Mouse (Mus musculus) lung, adult 2 months (tissue): ENCODE data around the gene Adamts17.

Experiments used
- CTCF ChIP-seq: fragments of 200-500 bp; IDR thresholded peaks from 2 replicates; pipeline ENCODE4 v1.5.1; 2011; ENCODE audit warnings: mild to moderate bottlenecking, low read length, control low read depth; ENCODE audit not compliant: insufficient read depth
- POLR2A ChIP-seq: fragments of 200-500 bp; IDR thresholded peaks from 2 replicates; pipeline ENCODE4 v1.6.1; 2011; ENCODE audit warnings: low read depth, mild to moderate bottlenecking, control low read depth, low read length, borderline replicate concordance; ENCODE audit errors: extremely low read depth

DNA sequence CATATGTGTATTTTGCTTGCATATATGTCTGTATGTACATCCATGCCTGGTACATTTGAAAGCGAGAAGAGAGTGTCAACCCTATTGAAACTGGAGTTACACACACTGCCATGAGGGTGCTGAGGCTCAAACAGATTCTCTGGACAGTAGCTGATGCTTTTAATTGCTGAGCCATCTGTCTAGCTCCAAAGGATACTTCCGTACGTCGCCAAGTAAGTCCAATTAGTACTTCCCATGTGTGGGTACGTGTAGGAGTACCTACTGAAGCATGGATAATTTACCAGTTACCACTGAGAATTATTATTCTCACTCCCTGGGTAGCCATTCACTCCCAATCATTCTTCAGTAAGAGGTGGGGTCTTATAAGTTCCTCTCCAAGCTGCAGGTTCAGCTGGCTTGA, 19.7 kb downstream of the Adamts17 start:
- TF ChIP-seq POLR2A (no peak), CTCF (no peak)
